Mouse (Mus musculus): ENCODE data around the gene Eef2. TPM values are rescaled to one million over a fixed set of nuclear protein-coding genes. Genes with fewer than 3 reads are reported as not detected.
A peak's percentile ranks its signal among the peaks of the same experiment; 100 is the strongest.

Gene Eef2
- polyA plus RNA-seq, 1 experiment from 2014 or later, result 518 TPM

DNA sequence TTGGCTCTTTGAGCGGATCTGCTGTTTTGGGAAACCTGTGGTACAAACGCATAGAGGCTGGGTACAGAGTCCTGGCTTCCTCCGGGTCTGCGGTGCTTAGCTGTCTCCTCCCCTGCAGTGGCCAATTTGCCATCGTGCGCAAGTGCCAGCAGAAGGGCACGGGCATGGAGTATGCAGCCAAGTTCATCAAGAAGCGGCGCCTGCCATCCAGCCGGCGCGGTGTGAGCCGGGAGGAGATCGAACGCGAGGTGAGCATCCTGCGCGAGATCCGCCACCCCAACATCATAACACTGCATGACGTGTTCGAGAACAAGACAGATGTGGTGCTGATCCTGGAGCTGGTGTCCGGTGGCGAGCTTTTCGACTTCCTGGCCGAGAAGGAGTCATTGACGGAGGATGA, 13.4 kb downstream of the Eef2 start:
- Histone ChIP-seq H3K9me3 (no peaks in the 10 kb centered on the region), H3K27ac (no peak overlapping the region), H3K4me3 (replicated peaks) (no peak overlapping the region), H3K9ac (no peak overlapping the region), H3K27me3 (peaks cover 22% of the 10 kb centered on the region), H3K4me2 (no peak overlapping the region), H3K4me1 (peaks cover 24% of the 10 kb centered on the region), H3K36me3 (replicated peaks) (peaks cover 36% of the 10 kb centered on the region)
- no peak for ATAC-seq (ENCODE audit: low FRiP score)
- 80% methylated on average over 26 of the region's 26 CpGs for WGBS

DNA sequence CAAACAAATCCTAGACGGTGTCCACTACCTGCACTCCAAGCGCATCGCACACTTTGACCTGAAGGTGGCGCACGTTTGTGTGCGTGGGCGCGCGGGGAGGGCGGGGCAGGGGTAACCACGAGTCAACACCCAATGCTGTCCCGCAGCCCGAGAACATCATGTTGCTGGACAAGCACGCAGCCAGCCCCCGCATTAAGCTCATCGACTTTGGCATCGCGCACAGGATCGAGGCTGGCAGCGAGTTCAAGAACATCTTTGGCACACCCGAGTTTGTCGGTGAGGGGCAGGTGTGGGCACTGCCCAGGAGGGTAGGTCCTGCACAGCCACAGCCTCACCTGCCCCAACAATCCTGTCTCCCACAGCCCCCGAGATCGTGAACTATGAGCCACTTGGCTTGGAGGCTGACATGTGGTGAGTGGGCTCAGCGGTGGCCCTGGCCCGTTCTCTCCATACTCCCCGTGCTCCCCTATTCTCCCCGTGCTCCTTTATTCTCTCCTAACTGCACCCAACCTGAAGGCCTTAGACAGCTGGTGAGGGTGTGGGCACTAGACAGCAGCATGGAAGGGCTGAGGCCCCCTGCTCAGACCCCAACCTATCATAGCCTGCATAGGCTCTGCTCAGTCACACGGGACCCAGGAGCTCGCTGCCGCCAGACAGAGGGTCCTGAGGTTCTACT, 13.9 kb downstream of the Eef2 start:
- no peak overlapping the region for H3K4me3 ChIP-seq (replicated peaks)
- H3K4me2 ChIP-seq, result no peak overlapping the region
- H3K9me3 ChIP-seq, result no peaks in the 10 kb centered on the region
- ATAC-seq (ENCODE audit: low FRiP score), result no peak
- peaks cover 24% of the 10 kb centered on the region for H3K4me1 ChIP-seq
- 70% methylated on average over 31 of the region's 31 CpGs for WGBS
- H3K27ac ChIP-seq, result no peak overlapping the region
- H3K27me3 ChIP-seq, result peaks cover 27% of the 10 kb centered on the region
- H3K36me3 ChIP-seq (replicated peaks), result peaks cover 30% of the 10 kb centered on the region
- H3K9ac ChIP-seq, result no peak overlapping the region

DNA sequence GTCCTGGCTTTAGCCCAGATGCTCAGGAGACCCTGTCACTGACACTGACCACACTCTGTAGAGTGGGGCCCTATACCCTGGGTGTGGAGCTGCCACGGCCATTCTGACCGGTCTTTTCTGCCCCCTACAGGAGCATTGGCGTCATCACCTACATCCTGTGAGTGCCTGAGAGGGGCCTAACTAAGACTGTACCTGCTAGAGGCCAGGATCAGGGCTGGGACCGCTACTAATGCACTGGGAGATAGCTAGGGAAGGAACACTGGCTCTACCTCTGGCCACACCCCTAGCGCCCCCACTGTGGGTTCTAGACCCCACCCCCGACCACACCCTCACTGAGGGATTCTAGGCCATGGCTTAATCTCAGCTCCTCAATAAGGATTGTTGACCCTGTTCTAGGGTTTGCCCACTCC, 14.5 kb downstream of the Eef2 start:
- Histone ChIP-seq H3K4me1 (peaks cover 24% of the 10 kb centered on the region), H3K4me3 (replicated peaks) (no peak overlapping the region), H3K27ac (no peak overlapping the region), H3K4me2 (no peak overlapping the region), H3K36me3 (replicated peaks) (peaks cover 27% of the 10 kb centered on the region), H3K27me3 (peaks cover 33% of the 10 kb centered on the region), H3K9ac (no peak overlapping the region), H3K9me3 (no peaks in the 10 kb centered on the region)
- WGBS, result 78% methylated on average over 6 of the region's 6 CpGs
- no peak for ATAC-seq (ENCODE audit: low FRiP score)

DNA sequence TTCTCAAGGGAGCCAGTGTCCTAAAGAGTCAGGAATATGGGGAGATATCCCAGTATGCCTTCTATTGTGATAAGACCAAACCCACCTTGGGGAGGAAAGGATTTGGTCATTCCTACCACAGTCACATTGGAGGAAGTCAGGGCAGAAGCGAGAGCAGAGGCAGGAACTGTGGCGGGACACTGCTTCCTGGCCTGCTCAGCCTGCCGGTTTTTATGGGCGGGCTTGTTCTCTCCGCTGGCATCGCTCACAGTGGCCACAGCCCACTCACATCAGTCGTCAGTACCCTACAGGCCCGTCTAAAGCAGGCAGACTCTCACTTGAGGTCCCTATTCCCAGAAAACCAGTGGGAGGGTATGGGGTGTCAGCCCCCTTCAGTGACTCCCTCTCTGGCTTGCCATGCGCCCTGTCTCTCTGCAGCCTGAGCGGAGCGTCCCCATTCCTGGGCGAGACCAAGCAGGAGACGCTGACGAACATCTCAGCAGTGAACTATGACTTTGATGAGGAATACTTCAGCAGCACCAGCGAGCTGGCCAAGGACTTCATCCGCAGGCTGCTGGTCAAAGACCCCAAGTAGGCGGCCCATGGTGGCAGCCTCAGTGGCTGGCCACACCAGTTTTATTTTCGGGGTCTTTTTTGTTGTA, 15.0 kb downstream of the Eef2 start:
- no peak overlapping the region for H3K9ac ChIP-seq
- peaks cover 24% of the 10 kb centered on the region for H3K4me1 ChIP-seq
- 89% methylated on average over 18 of the region's 18 CpGs for WGBS
- no peak for ATAC-seq (ENCODE audit: low FRiP score)
- peaks cover 26% of the 10 kb centered on the region for H3K36me3 ChIP-seq (replicated peaks)
- H3K27me3 ChIP-seq, result peaks cover 38% of the 10 kb centered on the region
- peak overlapping the region; percentile 96; the same call in 1 of the 2 replicates for H3K4me2 ChIP-seq
- H3K4me3 ChIP-seq (replicated peaks), result no peak overlapping the region
- no peaks in the 10 kb centered on the region for H3K9me3 ChIP-seq
- no peak overlapping the region for H3K27ac ChIP-seq

DNA sequence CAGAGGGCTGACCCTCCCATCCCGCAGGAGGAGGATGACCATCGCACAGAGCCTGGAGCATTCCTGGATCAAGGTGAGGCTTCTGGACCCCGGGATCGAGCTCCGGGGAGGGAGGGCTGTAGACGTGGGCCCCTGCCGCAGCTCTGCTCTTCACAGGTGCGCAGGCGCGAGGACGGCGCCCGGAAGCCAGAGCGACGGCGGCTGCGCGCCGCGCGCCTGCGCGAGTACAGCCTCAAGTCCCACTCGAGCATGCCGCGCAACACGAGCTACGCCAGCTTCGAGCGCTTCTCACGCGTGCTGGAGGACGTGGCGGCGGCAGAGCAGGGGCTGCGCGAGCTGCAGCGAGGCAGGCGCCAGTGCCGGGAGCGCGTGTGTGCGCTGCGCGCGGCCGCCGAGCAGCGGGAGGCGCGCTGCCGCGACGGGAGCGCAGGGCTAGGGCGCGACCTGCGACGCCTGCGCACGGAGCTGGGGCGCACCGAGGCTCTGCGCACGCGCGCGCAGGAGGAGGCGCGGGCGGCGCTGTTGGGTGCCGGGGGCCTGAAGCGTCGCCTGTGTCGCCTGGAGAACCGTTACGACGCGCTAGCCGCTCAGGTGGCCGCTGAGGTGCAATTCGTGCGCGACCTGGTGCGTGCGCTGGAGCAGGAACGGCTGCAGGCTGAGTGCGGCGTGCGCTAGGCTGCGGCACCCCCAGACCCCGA, 16.0 kb downstream of the Eef2 start:
- WGBS, result under 1% methylated on average over 88 of the region's 93 CpGs
- H3K36me3 ChIP-seq (replicated peaks), result peaks cover 16% of the 10 kb centered on the region
- peak overlapping the region; percentile 60 for H3K4me3 ChIP-seq (replicated peaks)
- peak overlapping the region; percentile 93 for H3K27ac ChIP-seq
- H3K9ac ChIP-seq, result peak overlapping the region; percentile 77
- peak; percentile 88 for ATAC-seq (ENCODE audit: low FRiP score)
- peaks cover 24% of the 10 kb centered on the region for H3K4me1 ChIP-seq
- H3K4me2 ChIP-seq, result peak overlapping the region; percentile 96
- H3K9me3 ChIP-seq, result no peaks in the 10 kb centered on the region
- peaks cover 48% of the 10 kb centered on the region for H3K27me3 ChIP-seq

DNA sequence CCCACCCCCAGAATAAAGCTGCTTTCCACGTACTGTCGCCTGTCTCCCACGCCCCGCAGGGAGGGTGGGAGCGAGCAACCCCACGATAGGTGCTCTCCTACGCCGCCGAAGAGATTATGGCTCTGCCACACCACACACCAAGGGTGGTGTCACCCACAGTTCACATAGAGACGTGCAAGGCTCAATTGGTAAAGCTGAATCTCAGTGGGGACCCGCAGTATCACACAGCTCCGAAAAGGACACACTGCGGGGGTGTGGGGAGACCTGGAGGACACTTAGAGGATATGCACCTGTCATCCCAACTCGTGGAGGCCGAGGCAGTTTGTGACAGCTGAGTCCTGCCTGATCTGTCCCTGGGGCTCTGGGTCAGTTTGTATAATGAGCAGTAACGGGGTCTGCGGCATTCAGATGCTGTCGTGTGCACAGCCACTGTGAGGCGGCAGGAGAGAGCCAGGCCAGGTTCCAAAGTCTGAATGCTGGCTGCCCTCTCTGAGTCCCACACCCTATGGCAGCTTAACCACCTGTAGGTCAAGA, 16.6 kb downstream of the Eef2 start:
- Histone ChIP-seq H3K4me1 (peaks cover 24% of the 10 kb centered on the region), H3K27ac (peak overlapping the region; percentile 93), H3K36me3 (replicated peaks) (peaks cover 14% of the 10 kb centered on the region), H3K4me3 (replicated peaks) (peak overlapping the region; percentile 60), H3K4me2 (peak overlapping the region; percentile 96), H3K9me3 (no peaks in the 10 kb centered on the region), H3K27me3 (peaks cover 51% of the 10 kb centered on the region), H3K9ac (peak overlapping the region; percentile 77)
- 4% methylated on average over 19 of the region's 19 CpGs for WGBS
- peak; percentile 31 for ATAC-seq (ENCODE audit: low FRiP score)

DNA sequence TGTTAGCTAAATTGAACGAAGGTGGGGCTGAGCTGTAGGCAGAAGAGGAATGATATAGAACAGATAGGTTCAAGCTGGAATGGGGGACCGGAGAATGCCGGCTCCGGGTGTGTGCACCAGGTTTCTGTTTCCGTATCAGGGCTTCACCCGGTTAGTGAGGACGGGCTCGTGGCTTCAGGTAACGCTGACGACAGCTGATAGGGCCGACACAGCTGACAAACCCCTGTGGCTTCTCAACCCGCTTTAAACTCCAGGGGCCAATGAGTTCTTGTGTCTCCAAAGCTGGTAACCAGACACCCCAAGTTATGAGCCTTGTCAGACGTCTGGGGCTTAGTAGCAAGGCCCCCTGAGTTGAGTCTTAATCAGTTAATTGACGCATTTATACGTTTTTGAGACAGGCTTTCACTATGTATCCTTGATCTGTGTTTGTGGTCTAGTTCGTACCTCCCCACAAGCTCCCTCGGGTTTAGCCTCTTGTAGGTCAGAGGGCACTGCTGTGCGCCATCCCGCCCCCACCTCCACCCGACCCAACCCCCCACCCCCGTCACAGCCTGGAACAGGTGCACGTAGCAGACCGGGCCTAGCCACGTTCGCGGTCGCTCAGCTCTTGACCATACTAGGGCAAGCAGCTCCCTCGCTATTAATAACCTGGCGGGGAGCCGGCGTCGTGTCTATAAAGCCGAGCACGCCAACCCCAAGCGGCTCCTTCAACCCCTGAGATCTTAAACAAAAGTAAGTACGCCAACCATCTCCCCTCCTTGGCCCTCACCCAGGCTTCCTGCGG, 17.8 kb downstream of the Eef2 start:
- 17% methylated on average over 37 of the region's 37 CpGs for WGBS
- Histone ChIP-seq H3K4me3 (replicated peaks) (no peak overlapping the region; the same call in 1 of the 2 replicates), H3K27me3 (peaks cover 55% of the 10 kb centered on the region), H3K27ac (no peak overlapping the region), H3K4me2 (no peak overlapping the region), H3K4me1 (peaks cover 24% of the 10 kb centered on the region), H3K36me3 (replicated peaks) (peaks cover 14% of the 10 kb centered on the region), H3K9me3 (no peaks in the 10 kb centered on the region), H3K9ac (0 out of 2 replicates have a peak overlapping the region, but pooled peaks have one; percentile 17)
- ATAC-seq (ENCODE audit: low FRiP score), result no peak

DNA sequence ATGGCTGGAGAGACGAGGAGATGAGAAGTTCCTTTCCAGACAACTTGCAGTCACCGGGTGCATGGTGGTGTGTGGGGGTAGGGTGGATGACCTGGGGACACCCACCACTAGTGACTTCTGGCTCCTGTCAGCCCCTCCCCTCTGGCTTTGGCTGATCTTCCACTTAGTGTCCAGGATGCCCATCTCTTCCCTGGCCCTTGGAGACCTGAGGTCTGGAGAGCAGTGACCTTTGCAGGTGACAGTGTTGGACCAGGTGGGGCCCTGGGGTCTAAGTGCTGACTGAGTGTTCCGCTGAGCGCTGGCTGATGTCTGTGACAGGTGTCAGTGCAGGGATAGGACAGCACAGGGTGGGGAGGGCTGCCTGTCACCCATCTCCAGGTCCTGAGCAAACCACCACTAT, 18.9 kb downstream of the Eef2 start:
- Histone ChIP-seq H3K4me3 (replicated peaks) (no peak overlapping the region), H3K9me3 (no peaks in the 10 kb centered on the region), H3K4me2 (no peak overlapping the region), H3K27ac (no peak overlapping the region), H3K9ac (no peak overlapping the region), H3K4me1 (peaks cover 24% of the 10 kb centered on the region), H3K36me3 (replicated peaks) (peaks cover 7% of the 10 kb centered on the region), H3K27me3 (peaks cover 64% of the 10 kb centered on the region)
- ATAC-seq (ENCODE audit: low FRiP score), result no peak
- WGBS, result 80% methylated on average over 4 of the region's 4 CpGs

DNA sequence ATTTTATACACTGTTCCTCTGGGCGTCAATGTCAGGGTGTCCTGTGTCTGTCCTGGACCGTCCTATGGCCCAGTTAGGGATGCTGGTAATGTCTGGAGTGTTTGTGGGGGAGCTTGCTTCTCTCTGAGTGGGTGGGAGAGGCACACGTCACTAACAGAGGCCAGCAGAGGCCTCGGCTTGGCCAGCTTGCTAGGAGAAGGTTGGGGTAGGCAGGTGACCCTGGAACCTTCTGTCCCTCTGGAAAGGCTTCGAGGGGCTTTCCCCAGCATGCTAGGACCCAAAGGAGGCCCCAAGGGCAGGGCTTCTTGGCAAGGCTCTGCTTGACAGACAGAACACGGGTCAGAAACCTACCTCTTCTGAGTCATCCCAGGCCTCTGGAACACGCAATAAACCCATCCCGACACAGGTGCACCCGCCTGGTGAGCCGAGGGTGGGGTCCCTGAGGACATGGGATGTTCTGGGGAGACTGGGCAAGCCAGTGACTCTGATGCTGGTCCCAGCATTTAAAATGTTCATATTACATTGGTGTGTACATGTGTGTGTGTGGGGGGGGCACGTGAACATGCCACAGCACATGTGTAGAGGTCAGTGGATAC, 20.1 kb downstream of the Eef2 start:
- Histone ChIP-seq H3K4me3 (replicated peaks) (no peak overlapping the region), H3K27me3 (peaks cover 66% of the 10 kb centered on the region), H3K27ac (no peak overlapping the region), H3K36me3 (replicated peaks) (no peaks in the 10 kb centered on the region), H3K4me1 (peaks cover 24% of the 10 kb centered on the region), H3K9me3 (no peaks in the 10 kb centered on the region), H3K9ac (no peak overlapping the region; the same call in 1 of the 2 replicates), H3K4me2 (no peak overlapping the region)
- no peak for ATAC-seq (ENCODE audit: low FRiP score)
- 65% methylated on average over 11 of the region's 11 CpGs for WGBS

DNA sequence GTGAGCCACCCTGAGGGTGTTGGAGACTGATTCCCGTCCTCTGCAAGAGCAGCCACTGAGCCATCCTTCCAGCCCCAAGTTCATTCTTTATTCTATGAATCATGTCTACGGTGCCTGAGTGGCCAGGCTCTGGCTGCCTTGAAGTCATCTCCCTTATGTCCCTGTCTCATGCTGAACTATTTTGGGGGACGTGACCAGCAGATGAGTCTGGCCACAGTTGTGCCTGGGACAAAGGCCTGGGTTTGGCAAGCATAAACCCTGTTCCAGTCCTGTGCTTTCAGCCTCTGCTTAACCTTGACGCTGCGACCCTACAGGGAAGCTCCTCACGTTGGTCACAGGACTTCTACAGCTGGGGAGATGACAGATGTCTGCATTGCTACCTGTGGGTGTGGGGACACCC, 20.9 kb downstream of the Eef2 start:
- Histone ChIP-seq H3K36me3 (replicated peaks) (no peaks in the 10 kb centered on the region), H3K4me3 (replicated peaks) (no peak overlapping the region), H3K27ac (no peak overlapping the region), H3K27me3 (peaks cover 66% of the 10 kb centered on the region), H3K9ac (no peak overlapping the region), H3K9me3 (no peaks in the 10 kb centered on the region), H3K4me1 (peaks cover 18% of the 10 kb centered on the region), H3K4me2 (no peak overlapping the region)
- WGBS, result 62% methylated on average over 6 of the region's 6 CpGs
- no peak for ATAC-seq (ENCODE audit: low FRiP score)

DNA sequence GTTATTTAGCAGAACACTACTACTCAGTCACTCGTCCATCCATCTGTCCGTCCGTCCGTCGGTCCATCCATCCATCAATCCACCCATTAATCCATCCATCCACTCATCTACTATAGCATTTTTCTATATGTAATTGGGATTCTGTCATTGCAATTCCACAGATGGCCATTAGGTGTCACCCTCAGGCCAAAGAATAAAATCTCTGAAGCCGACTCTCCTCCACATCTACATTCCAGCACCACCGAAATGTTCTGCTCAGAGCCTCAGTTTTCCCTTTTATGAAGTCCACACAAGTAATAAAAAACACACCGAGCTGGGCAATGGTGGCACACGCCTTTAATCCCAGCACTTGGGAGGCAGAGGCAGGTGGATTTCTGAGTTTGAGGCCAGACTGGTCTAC, 21.8 kb downstream of the Eef2 start:
- Histone ChIP-seq H3K27me3 (peaks cover 60% of the 10 kb centered on the region), H3K4me1 (peaks cover 12% of the 10 kb centered on the region), H3K4me3 (replicated peaks) (no peak overlapping the region), H3K27ac (no peak overlapping the region), H3K36me3 (replicated peaks) (no peaks in the 10 kb centered on the region), H3K4me2 (no peak overlapping the region), H3K9me3 (no peaks in the 10 kb centered on the region), H3K9ac (no peak overlapping the region)
- ATAC-seq (ENCODE audit: low FRiP score), result no peak
- WGBS, result 4% methylated on average over 9 of the region's 9 CpGs
